Mouse (Mus musculus) B cell, adult (primary cell): ENCODE measurements around the gene Fam189a1. TPM values are rescaled to one million over a fixed set of nuclear protein-coding genes. Genes with fewer than 3 reads are reported as not detected.

ENCODE experiments used
- total RNA-seq: library from RNA; stranded (reverse); gene quantifications from 4 replicates; pipeline ENCODE4 v1.2.4, GENCODE M21; 2023; ENCODE audit not compliant: inconsistent age

The Fam189a1 gene
- total RNA-seq = 0.19 TPM in 1 of 4 replicates, not detected in the others

GRCm38 (mm10) chr7:65156514-65156911 lies at the start of gene Fam189a1:
Gene Fam189a1, minus strand, starts transcription at chr7:65156570.

GRCm38 (mm10) chr7:64872743-64873241 lies 283.6 kb downstream of the Fam189a1 start, which contains the start of gene Nsmce3:
Gene Nsmce3, minus strand, starts transcription at chr7:64872997.

